Mouse (Mus musculus): ENCODE data around the gene Nufip2. TPM values are rescaled to one million over a fixed set of nuclear protein-coding genes. Genes with fewer than 3 reads are reported as not detected.

Nufip2 gene
- polyA plus RNA-seq, 1 experiment from 2014 or later = 5.7 TPM

DNA sequence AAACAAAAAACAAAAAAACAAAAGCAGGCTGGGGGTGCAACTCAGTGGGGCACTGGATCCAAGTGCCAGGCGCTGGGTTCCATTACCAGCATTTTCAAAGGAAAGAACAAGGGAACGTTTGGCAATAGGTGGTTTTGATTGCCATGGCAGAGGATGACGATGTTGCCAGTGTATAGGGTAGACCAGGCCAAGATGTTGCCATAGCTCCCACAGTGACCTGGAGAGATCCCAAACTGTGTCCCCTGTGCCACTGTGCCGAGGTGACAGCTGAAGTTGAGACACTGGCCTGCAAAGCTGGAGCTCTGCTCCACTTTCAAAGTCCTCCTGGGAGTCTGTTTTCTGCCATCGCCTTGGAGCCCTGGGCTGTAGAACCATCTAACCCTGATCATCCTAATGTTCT, 63.0 kb downstream of the Nufip2 start:
- Histone ChIP-seq H3K9me3 (ENCODE audit: control insufficient read depth, low read length) (no peaks in the 10 kb centered on the region), H3K27me3 (ENCODE audit: control insufficient read depth, insufficient read depth, low read length) (no peaks in the 10 kb centered on the region), H3K4me1 (replicated peaks; ENCODE audit: control insufficient read depth, insufficient read depth, low read length) (no peaks in the 10 kb centered on the region), H3K4me2 (ENCODE audit: low read depth, low read length, severe bottlenecking) (no peak overlapping the region), H3K4me3 (ENCODE audit: low read depth, low read length) (no peak overlapping the region), H3K27ac (ENCODE audit: low read depth, low read length) (no peak overlapping the region), H3K9ac (ENCODE audit: low read length) (no peak overlapping the region), H3K36me3 (ENCODE audit: control insufficient read depth, insufficient read depth, low read length) (no peaks in the 10 kb centered on the region)
- WGBS = 85% methylated on average over 5 of the region's 5 CpGs
- DNase-seq (ENCODE audit: low spot score) = no peak
- no peak for ATAC-seq (replicated peaks; ENCODE audit: low FRiP score)

DNA sequence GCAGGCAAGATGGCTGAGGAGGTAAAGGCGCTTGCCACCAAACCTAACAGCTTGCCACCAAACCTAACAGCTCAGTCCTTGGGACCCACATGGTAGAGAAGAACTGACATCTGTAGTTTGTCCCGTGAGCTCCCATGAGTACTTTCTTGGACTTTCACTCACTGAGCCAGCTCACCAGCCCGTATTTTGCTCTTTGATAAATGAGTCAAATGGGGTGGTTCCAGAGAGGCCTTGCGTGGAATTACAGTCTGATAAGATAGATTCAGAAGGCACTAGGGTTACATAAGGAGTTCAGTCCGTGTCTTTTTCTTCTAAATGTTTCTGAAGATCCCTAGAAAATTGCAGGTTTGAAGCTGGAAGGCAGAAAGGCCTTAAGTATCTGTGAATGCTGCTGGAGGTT, 66.6 kb downstream of the Nufip2 start:
- no peak for ATAC-seq (replicated peaks; ENCODE audit: low FRiP score)
- H3K27me3 ChIP-seq (ENCODE audit: control insufficient read depth, insufficient read depth, low read length) = no peaks in the 10 kb centered on the region
- no peak overlapping the region for H3K27ac ChIP-seq (ENCODE audit: low read depth, low read length)
- WGBS = 85% methylated on average over 5 of the region's 5 CpGs
- no peaks in the 10 kb centered on the region for H3K36me3 ChIP-seq (ENCODE audit: control insufficient read depth, insufficient read depth, low read length)
- no peak overlapping the region for H3K4me2 ChIP-seq (ENCODE audit: low read depth, low read length, severe bottlenecking)
- no peak overlapping the region for H3K4me3 ChIP-seq (ENCODE audit: low read depth, low read length)
- no peak overlapping the region for H3K9ac ChIP-seq (ENCODE audit: low read length)
- H3K4me1 ChIP-seq (replicated peaks; ENCODE audit: control insufficient read depth, insufficient read depth, low read length) = no peaks in the 10 kb centered on the region
- no peak for DNase-seq (ENCODE audit: low spot score)
- no peaks in the 10 kb centered on the region for H3K9me3 ChIP-seq (ENCODE audit: control insufficient read depth, low read length)

DNA sequence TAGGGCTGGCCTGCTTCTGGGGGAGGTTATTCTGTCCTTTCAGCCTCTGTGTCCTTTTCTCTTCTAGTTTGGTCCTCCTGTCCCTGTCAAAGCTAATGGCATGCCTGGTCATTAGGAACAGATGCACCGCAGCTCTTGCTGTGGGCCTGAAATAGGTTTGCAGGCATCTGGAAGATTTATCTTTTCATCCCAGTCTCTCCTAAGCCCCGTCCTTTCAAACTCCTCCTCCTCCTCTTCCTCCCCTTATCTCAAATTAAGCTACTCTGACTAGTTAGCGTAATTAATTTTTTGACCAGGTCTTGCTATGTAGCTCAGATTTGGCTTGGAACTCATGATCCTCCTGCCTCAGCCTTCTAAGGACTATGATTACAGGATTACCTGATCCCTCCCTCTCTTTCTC, 67.5 kb downstream of the Nufip2 start:
- no peak overlapping the region for H3K9ac ChIP-seq (ENCODE audit: low read length)
- no peaks in the 10 kb centered on the region for H3K36me3 ChIP-seq (ENCODE audit: control insufficient read depth, insufficient read depth, low read length)
- no peaks in the 10 kb centered on the region for H3K27me3 ChIP-seq (ENCODE audit: control insufficient read depth, insufficient read depth, low read length)

DNA sequence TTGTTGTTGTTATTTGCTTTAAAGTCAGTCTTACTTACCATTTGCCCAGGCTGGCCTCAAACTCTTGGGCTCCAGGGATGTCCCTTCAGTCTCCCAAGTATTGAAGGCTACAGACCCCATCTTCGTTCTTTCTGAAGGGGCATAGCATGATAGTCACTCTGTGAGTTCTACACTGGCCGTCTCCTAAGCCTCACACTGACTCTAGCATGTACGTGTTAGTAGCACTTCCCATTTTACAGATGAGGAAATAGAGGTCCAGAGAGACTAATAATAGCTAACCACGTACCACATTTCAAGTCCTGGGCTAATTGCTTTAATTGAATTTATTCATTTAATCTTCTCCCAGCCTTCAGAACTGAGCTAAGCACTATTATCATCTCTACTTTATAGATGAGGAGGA, 74.1 kb downstream of the Nufip2 start:
- Histone ChIP-seq H3K4me1 (replicated peaks; ENCODE audit: control insufficient read depth, insufficient read depth, low read length) (peaks cover 14% of the 10 kb centered on the region; the same call in 1 of the 2 replicates), H3K27me3 (ENCODE audit: control insufficient read depth, insufficient read depth, low read length) (no peaks in the 10 kb centered on the region; the same call in 1 of the 2 replicates), H3K9me3 (ENCODE audit: control insufficient read depth, low read length) (no peaks in the 10 kb centered on the region), H3K27ac (ENCODE audit: low read depth, low read length) (no peak overlapping the region), H3K4me3 (ENCODE audit: low read depth, low read length) (no peak overlapping the region), H3K4me2 (ENCODE audit: low read depth, low read length, severe bottlenecking) (no peak overlapping the region), H3K9ac (ENCODE audit: low read length) (no peak overlapping the region), H3K36me3 (ENCODE audit: control insufficient read depth, insufficient read depth, low read length) (no peaks in the 10 kb centered on the region)
- DNase-seq (ENCODE audit: low spot score) (no peak), ATAC-seq (replicated peaks; ENCODE audit: low FRiP score) (no peak)
- WGBS = 92% methylated on average over 4 of the region's 4 CpGs

More for the DNA sequence above, 67.5 kb downstream of the Nufip2 start:
- Histone ChIP-seq H3K27ac (ENCODE audit: low read depth, low read length) (no peak overlapping the region), H3K9me3 (ENCODE audit: control insufficient read depth, low read length) (no peaks in the 10 kb centered on the region), H3K4me2 (ENCODE audit: low read depth, low read length, severe bottlenecking) (no peak overlapping the region), H3K4me3 (ENCODE audit: low read depth, low read length) (no peak overlapping the region), H3K4me1 (replicated peaks; ENCODE audit: control insufficient read depth, insufficient read depth, low read length) (0 out of 2 replicates have a peak, but pooled peaks cover 1% of the 10 kb centered on the region)
- 68% methylated on average over 3 of the region's 3 CpGs for WGBS
- DNase-seq (ENCODE audit: low spot score) = no peak
- no peak for ATAC-seq (replicated peaks; ENCODE audit: low FRiP score)

DNA sequence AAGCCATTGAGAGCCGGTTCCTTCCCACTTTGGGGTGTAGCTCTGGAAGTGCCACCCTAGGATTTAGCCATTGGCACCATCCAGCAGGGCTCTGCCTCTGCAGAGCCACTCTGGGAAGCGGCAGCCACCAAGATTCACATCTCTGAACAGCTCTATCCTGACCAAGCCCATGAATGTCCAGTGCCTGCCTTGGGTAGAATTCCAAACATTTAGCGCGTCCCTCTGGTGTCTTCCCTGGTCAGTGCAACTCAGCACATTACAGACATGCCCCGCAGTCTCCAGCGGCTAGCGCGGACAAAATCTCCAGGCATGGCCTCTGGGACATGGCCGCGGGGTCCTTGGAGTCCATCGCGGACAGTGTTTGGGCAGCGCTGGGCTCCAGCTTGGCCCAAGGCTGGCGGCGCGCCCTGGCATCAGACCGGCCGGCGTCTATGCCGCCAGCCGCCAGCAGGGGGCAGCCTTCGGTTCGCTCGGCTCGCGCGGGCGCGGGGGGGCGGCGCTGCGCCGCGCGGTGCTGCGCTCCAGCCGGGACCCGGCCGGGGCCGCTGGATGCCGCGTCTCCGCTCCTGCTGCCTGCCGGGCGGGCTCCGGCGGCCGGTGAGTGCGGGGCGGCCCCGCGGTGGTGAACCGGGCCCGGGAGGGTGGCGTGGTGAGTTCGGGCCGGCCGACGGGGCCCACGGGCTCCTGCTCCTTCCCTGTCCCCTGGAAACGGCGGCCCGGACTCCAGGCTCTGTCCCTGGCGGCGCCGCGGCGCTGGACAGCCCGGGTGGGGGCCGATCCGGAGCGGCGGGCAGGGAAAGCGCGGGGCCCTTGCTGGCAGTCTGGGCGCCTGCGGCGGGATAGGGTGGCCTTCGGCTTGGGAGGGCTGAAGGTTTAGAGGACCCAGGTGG, 77.1 kb downstream of the Nufip2 start, which contains the start of gene Myo18a:
TSS of gene Myo18a (plus strand) at position 464 of the 890 bp plus-strand sequence.
- DNase-seq (ENCODE audit: low spot score) (peak; percentile 94), ATAC-seq (replicated peaks; ENCODE audit: low FRiP score) (peak; percentile 84)
- peak within 1 kb of the TSS; percentile 91 for H3K27ac ChIP-seq (ENCODE audit: low read depth, low read length)
- no peaks in the 10 kb centered on the region for H3K36me3 ChIP-seq (ENCODE audit: control insufficient read depth, insufficient read depth, low read length)
- peak within 1 kb of the TSS; percentile 71 for H3K4me2 ChIP-seq (ENCODE audit: low read depth, low read length, severe bottlenecking)
- no peaks in the 10 kb centered on the region; the same call in 1 of the 2 replicates for H3K27me3 ChIP-seq (ENCODE audit: control insufficient read depth, insufficient read depth, low read length)
- peaks cover 29% of the 10 kb centered on the region for H3K4me1 ChIP-seq (replicated peaks; ENCODE audit: control insufficient read depth, insufficient read depth, low read length)
- peak within 1 kb of the TSS; percentile 90 for H3K4me3 ChIP-seq (ENCODE audit: low read depth, low read length)
- H3K9ac ChIP-seq (ENCODE audit: low read length) = peak within 1 kb of the TSS; percentile 96
- H3K9me3 ChIP-seq (ENCODE audit: control insufficient read depth, low read length) = no peaks in the 10 kb centered on the region
- 2% methylated on average over 75 of the region's 79 CpGs for WGBS

DNA sequence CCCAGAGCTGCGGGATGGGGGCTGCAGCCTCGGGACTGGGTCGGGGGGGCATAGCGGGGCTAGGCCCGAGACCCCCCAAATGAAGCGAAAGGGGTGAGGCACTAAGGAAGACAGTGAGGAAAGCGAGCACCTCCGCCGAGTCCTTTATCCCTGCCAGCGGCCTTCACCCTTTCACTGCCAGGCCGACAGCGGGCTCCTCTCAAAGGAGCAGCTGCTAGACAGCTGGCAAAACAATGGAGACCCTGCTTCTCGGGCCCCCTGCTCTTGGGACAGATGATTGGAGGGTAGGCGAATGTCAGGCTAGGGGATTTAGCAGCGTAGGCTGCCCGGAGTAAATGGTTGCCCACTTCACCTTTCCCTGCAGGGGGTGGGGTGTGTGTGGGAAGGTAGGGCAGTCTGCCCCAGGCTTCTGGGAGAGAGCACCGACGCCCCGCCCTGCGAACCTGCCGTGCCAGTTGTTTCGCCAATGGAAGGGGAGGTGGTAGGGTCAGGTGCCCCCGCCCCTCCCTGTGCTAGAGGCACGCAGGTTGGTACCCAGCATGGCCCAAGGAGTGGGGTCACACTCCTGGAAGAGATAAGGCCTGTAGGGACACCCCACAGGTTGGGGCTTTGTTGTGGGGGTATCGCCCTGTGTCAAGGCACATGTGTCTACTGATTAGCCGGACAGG, 77.9 kb downstream of the Nufip2 start:
- H3K4me1 ChIP-seq (replicated peaks; ENCODE audit: control insufficient read depth, insufficient read depth, low read length) = peaks cover 27% of the 10 kb centered on the region
- WGBS = 4% methylated on average over 26 of the region's 26 CpGs
- H3K4me3 ChIP-seq (ENCODE audit: low read depth, low read length) = peak overlapping the region; percentile 90
- ATAC-seq (replicated peaks; ENCODE audit: low FRiP score) = peak; percentile 79
- H3K4me2 ChIP-seq (ENCODE audit: low read depth, low read length, severe bottlenecking) = peak overlapping the region; percentile 71
- H3K27me3 ChIP-seq (ENCODE audit: control insufficient read depth, insufficient read depth, low read length) = no peaks in the 10 kb centered on the region; the same call in 1 of the 2 replicates
- DNase-seq (ENCODE audit: low spot score) = peak; percentile 82
- H3K9ac ChIP-seq (ENCODE audit: low read length) = peak overlapping the region; percentile 96
- H3K27ac ChIP-seq (ENCODE audit: low read depth, low read length) = peak overlapping the region; percentile 91
- H3K36me3 ChIP-seq (ENCODE audit: control insufficient read depth, insufficient read depth, low read length) = no peaks in the 10 kb centered on the region
- no peaks in the 10 kb centered on the region for H3K9me3 ChIP-seq (ENCODE audit: control insufficient read depth, low read length)

DNA sequence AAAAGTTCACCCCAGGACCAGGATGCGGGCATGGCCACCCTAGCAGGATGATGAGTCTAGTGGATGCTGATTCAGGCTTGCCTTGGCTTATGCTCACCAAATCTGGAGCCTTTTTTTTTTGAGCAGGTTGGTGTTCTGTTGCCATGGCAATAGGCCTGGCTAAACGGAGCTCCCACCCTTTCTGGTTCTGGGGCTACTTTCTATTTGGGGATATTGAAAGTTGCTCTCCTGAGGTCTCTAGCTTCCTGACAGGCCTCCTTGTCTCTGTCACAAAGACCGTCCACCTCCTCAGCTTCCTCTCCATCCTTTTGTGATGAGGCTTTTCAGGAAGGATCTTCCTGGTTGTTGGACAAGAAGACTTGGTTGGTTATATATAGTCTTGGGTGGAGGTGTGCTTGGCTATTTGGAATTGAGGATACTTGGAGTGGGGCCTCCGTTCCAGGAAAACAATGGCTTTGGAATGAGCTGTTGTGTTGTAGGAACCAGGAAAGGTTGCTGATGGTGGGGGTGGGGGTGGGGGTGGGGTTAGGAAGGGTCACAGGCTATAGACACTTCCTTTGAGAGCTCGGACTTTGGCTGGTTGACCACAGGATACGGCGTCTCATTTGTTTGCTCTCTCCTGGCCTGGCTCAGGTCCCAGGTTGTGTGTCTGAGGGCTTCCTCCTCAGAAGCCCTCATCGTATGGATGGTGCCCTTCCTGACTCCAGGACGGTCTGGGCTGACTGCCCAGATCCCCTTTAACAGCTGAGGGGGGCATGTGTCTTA, 78.9 kb downstream of the Nufip2 start:
- DNase-seq (ENCODE audit: low spot score) (no peak), ATAC-seq (replicated peaks; ENCODE audit: low FRiP score) (no peak)
- no peaks in the 10 kb centered on the region for H3K36me3 ChIP-seq (ENCODE audit: control insufficient read depth, insufficient read depth, low read length)
- peak overlapping the region; percentile 71; the same call in 1 of the 2 replicates for H3K4me2 ChIP-seq (ENCODE audit: low read depth, low read length, severe bottlenecking)
- peak overlapping the region; percentile 90; the same call in 1 of the 2 replicates for H3K4me3 ChIP-seq (ENCODE audit: low read depth, low read length)
- H3K4me1 ChIP-seq (replicated peaks; ENCODE audit: control insufficient read depth, insufficient read depth, low read length) = peaks cover 27% of the 10 kb centered on the region
- H3K27ac ChIP-seq (ENCODE audit: low read depth, low read length) = no peak overlapping the region
- H3K9ac ChIP-seq (ENCODE audit: low read length) = peak overlapping the region; percentile 96; the same call in 1 of the 2 replicates
- 66% methylated on average over 9 of the region's 9 CpGs for WGBS
- H3K9me3 ChIP-seq (ENCODE audit: control insufficient read depth, low read length) = no peaks in the 10 kb centered on the region
- no peaks in the 10 kb centered on the region; the same call in 1 of the 2 replicates for H3K27me3 ChIP-seq (ENCODE audit: control insufficient read depth, insufficient read depth, low read length)

DNA sequence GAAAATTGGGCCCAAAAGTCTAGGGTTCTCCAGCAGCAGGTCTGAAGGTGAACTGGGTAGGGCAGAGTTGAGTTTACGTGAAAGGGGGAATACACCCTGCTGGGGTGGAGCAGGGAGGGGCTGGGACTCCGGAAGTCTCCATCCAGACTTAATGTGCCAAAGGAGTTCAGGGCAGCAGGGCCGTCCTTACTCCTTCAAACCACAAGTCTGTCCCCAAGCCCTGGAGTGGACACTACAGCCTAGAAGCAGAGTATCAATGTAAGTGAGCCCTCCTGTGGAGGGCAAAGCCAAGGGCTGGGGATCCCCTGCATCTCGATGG, 79.5 kb downstream of the Nufip2 start:
- ATAC-seq (replicated peaks; ENCODE audit: low FRiP score) = no peak
- Histone ChIP-seq H3K4me1 (replicated peaks; ENCODE audit: control insufficient read depth, insufficient read depth, low read length) (peaks cover 27% of the 10 kb centered on the region), H3K36me3 (ENCODE audit: control insufficient read depth, insufficient read depth, low read length) (no peaks in the 10 kb centered on the region), H3K27ac (ENCODE audit: low read depth, low read length) (no peak overlapping the region), H3K9ac (ENCODE audit: low read length) (no peak overlapping the region), H3K4me2 (ENCODE audit: low read depth, low read length, severe bottlenecking) (no peak overlapping the region), H3K27me3 (ENCODE audit: control insufficient read depth, insufficient read depth, low read length) (no peaks in the 10 kb centered on the region; the same call in 1 of the 2 replicates), H3K9me3 (ENCODE audit: control insufficient read depth, low read length) (no peaks in the 10 kb centered on the region), H3K4me3 (ENCODE audit: low read depth, low read length) (0 out of 2 replicates have a peak overlapping the region, but pooled peaks have one; percentile 2)
- WGBS = 49% methylated on average over 4 of the region's 4 CpGs
- no peak for DNase-seq (ENCODE audit: low spot score)
